Mouse (Mus musculus) heart, embryonic 14.5 days (tissue): Measurements from ENCODE around the gene Dpagt1. TPM values are rescaled to one million over a fixed set of nuclear protein-coding genes. Genes with fewer than 3 reads are reported as not detected.
"Not testable (repeated sequence)": the region's sequence is repeated elsewhere in the genome, so short reads cannot be mapped to it uniquely, and the experiment has no call there.

Experiments used
- ATAC-seq: fragments of 200-750 bp; cut with Nextera tagmentation; 2 replicates; pipeline ENCODE4 v1.8.0; 2017; ENCODE audit warnings: low read depth, moderate TSS enrichment; ENCODE audit not compliant: insufficient number of reproducible peaks, insufficient read depth, low FRiP score
- H3K27ac ChIP-seq, 2 experiments: fragments of 200-500 bp in 1 of 2; fragments of 300-500 bp in 1 of 2; sonication (generic) in 1 of 2; replicated peaks in 1 of 2; 2 replicates each; pipeline ENCODE4 v1.5.1; 2012 to 2014; ENCODE audit warnings: low read depth in 2 of 2, low read length in 2 of 2, control low read depth in 1 of 2, mild to moderate bottlenecking in 1 of 2, mixed read lengths in 1 of 2; ENCODE audit not compliant: control insufficient read depth in 1 of 2, insufficient read depth in 1 of 2
- H3K27me3 ChIP-seq: fragments of 300-500 bp; sonication (generic); 2 replicates; pipeline ENCODE4 v1.6.1; 2014; ENCODE audit warnings: mild to moderate bottlenecking, low read length, control low read depth; ENCODE audit not compliant: control insufficient read depth, insufficient read depth
- H3K36me3 ChIP-seq: fragments of 300-500 bp; sonication (generic); 2 replicates; pipeline ENCODE4 v1.6.1; 2014; ENCODE audit warnings: mild to moderate bottlenecking, control low read depth, low read length, mixed read lengths; ENCODE audit not compliant: control insufficient read depth, insufficient read depth
- H3K4me1 ChIP-seq, 2 experiments: fragments of 200-500 bp in 1 of 2; fragments of 300-500 bp in 1 of 2; sonication (generic) in 1 of 2; 2 replicates each; pipeline ENCODE4 v1.6.1; 2012 to 2014; ENCODE audit warnings: low read length in 2 of 2, control low read depth in 1 of 2, mixed read lengths in 1 of 2; ENCODE audit not compliant: control insufficient read depth in 2 of 2, insufficient read depth in 2 of 2
- H3K4me2 ChIP-seq: fragments of 300-500 bp; sonication (generic); 2 replicates; pipeline ENCODE4 v1.6.1; 2014; ENCODE audit warnings: mild to moderate bottlenecking, low read length
- H3K4me3 ChIP-seq, 2 experiments: fragments of 200-500 bp in 1 of 2; fragments of 300-500 bp in 1 of 2; sonication (generic) in 1 of 2; 2 replicates each; pipeline ENCODE4 v1.5.1; 2012 to 2014; ENCODE audit warnings: low read length in 2 of 2, mild to moderate bottlenecking in 2 of 2, control low read depth in 1 of 2, low read depth in 1 of 2, moderate library complexity in 1 of 2; ENCODE audit not compliant: control insufficient read depth in 1 of 2, insufficient read depth in 1 of 2
- H3K9ac ChIP-seq: fragments of 300-500 bp; sonication (generic); 2 replicates; pipeline ENCODE4 v1.6.1; 2014; ENCODE audit warnings: mild to moderate bottlenecking, low read length
- H3K9me3 ChIP-seq: fragments of 300-500 bp; sonication (generic); 2 replicates; pipeline ENCODE4 v1.6.1; 2016; ENCODE audit warnings: low read length, control low read depth; ENCODE audit not compliant: control insufficient read depth
- WGBS: fragments of 180-500 bp; shearing (Covaris S2); extraction: QIAGEN DNeasy Blood & Tissue Kit; methylation state at CpG from one replicate; pipeline ENCODE4 v1.1.7; 2014; 5-methylcytosine and 5-hydroxymethylcytosine counted together
- polyA plus RNA-seq: library from polyadenylated mRNA; unstranded; fragments of >200 nt; fragmentation: Nextera tagmentation; extraction: Ambion mirVana; gene quantifications from 2 replicates; pipeline ENCODE4 v1.2.1, GENCODE M21; 2014

The Dpagt1 gene
- polyA plus RNA-seq, 1 experiment from 2014 or later: 37.8 TPM

GRCm38 (mm10) chr9:44292490-44292889 is 33.3 kb upstream of the Dpagt1 start:
- Histone ChIP-seq H3K9me3 (no peaks in the 10 kb centered on the region), H3K36me3 (peaks cover 68% of the 10 kb centered on the region), H3K4me3 (no peak overlapping the region), H3K4me1 (peaks cover 8 to 14% of the 10 kb centered on the region in 2 experiments), H3K9ac (no peak overlapping the region), H3K27ac (no peak overlapping the region), H3K27me3 (peaks cover 10% of the 10 kb centered on the region; the same call in 1 of the 2 replicates), H3K4me2 (no peak overlapping the region)
- WGBS: 69% methylated on average over 3 of the region's 3 CpGs
- no peak for ATAC-seq

DNA sequence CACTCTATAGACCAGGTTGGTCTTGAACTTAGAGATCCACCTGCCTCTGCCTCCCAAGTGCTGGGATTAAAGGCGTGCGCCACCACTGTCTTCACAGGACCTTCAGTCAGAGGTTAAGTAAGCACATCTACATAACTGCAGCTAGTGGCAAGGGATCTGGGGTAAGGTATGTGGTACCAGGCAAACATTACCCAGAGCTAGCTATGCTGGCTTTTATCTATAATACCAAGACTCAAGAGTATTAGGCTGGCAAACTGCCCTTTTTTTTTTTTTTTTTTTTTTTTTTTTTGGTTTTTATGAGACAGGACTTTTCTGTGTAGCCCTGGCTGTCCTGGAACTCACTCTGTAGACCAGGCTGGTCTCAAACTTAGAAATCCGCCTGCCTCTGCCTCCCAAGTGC is 25.8 kb upstream of the Dpagt1 start:
- H3K9ac ChIP-seq, H3K27ac ChIP-seq, H3K9me3 ChIP-seq, ATAC-seq, H3K4me2 ChIP-seq, H3K4me3 ChIP-seq, H3K27me3 ChIP-seq: not testable (repeated sequence)
- Histone ChIP-seq H3K4me1 (peaks cover 2 to 12% of the 10 kb centered on the region in 2 experiments; a peak in 3 of 4 replicates), H3K36me3 (peaks cover 80% of the 10 kb centered on the region)
- 96% methylated on average over 3 of the region's 3 CpGs for WGBS

GRCm38 (mm10) chr9:44305466-44306079 is 20.2 kb upstream of the Dpagt1 start, which contains the start of gene Hinfp:
Gene Hinfp (minus strand): TSS chr9:44305671.
- H3K4me2 ChIP-seq: peak within 1 kb of the TSS; percentile 82
- no peaks in the 10 kb centered on the region for H3K27me3 ChIP-seq
- WGBS: under 1% methylated on average over 54 of the region's 54 CpGs
- peaks cover 2 to 12% of the 10 kb centered on the region in 2 experiments for H3K4me1 ChIP-seq
- H3K9ac ChIP-seq: peak within 1 kb of the TSS; percentile 85
- no peaks in the 10 kb centered on the region for H3K9me3 ChIP-seq
- peak within 1 kb of the TSS; percentile 67 to 79 for H3K4me3 ChIP-seq
- ATAC-seq: peak; percentile 98
- H3K27ac ChIP-seq: peak within 1 kb of the TSS; percentile 66 to 67
- H3K36me3 ChIP-seq: peaks cover 27% of the 10 kb centered on the region

GRCm38 (mm10) chr9:44306532-44306931 is 19.3 kb upstream of the Dpagt1 start:
- no peaks in the 10 kb centered on the region for H3K9me3 ChIP-seq
- no peak for ATAC-seq
- no peak overlapping the region for H3K4me2 ChIP-seq
- 84% methylated on average over 6 of the region's 6 CpGs for WGBS
- H3K4me1 ChIP-seq: peaks cover 8 to 18% of the 10 kb centered on the region in 2 experiments
- no peak overlapping the region for H3K9ac ChIP-seq
- no peak overlapping the region for H3K27ac ChIP-seq
- no peak overlapping the region for H3K4me3 ChIP-seq
- no peaks in the 10 kb centered on the region for H3K27me3 ChIP-seq
- H3K36me3 ChIP-seq: peaks cover 17% of the 10 kb centered on the region

DNA sequence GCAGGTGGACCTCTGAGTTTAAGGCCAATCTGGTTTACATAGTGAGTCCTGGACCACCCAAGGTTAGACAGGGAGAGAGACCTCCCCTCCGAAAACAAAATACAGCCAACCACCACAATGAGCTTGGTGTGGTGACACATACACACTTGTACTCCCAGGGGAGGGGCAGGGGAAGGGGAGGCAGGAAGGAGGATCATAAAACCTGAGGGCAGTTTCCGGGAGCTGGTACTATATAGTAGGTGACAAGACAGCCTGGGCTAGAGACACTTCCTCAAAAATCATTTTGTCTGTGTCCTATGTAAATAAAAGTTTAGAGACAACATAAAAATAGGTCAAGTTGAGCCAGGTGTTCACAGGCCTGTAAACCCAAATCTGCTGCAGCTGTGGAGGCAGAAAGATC is 18.6 kb upstream of the Dpagt1 start:
- no peak for ATAC-seq
- no peaks in the 10 kb centered on the region for H3K9me3 ChIP-seq
- WGBS: 84% methylated on average over 2 of the region's 2 CpGs

DNA sequence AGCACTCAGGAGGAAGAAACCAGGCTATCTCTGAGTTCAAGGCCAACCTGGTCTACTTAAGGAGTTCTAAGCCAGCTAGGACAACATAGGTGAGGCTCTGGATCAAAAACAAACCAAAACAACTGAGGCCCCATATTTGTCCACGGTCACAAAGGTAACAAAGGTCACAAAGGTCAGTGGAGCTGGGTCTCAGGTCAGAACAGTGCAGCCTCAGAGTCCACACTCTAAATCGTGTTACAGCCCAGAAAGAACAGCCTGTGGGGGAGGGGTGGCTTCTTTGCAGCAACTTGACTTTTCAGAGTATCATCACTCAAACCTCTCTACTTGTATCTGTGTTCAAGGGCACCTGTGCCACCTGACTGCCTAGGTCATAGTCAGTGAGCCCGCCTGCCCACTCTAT is 16.1 kb upstream of the Dpagt1 start:
- Histone ChIP-seq H3K4me2 (no peak overlapping the region), H3K9ac (no peak overlapping the region), H3K4me3 (no peak overlapping the region), H3K9me3 (no peaks in the 10 kb centered on the region), H3K27ac (no peak overlapping the region), H3K36me3 (peaks cover 22% of the 10 kb centered on the region), H3K4me1 (peaks cover 6 to 7% of the 10 kb centered on the region in 2 experiments; a peak in 3 of 4 replicates), H3K27me3 (no peaks in the 10 kb centered on the region)
- WGBS: 66% methylated on average over 3 of the region's 3 CpGs
- ATAC-seq: no peak

More for the DNA sequence above, 18.6 kb upstream of the Dpagt1 start:
- no peak overlapping the region for H3K4me2 ChIP-seq
- H3K9ac ChIP-seq: no peak overlapping the region
- H3K27me3 ChIP-seq: no peaks in the 10 kb centered on the region
- H3K4me1 ChIP-seq: peaks cover 8 to 18% of the 10 kb centered on the region in 2 experiments
- no peak overlapping the region for H3K27ac ChIP-seq
- H3K36me3 ChIP-seq: peaks cover 10% of the 10 kb centered on the region
- no peak overlapping the region for H3K4me3 ChIP-seq

DNA sequence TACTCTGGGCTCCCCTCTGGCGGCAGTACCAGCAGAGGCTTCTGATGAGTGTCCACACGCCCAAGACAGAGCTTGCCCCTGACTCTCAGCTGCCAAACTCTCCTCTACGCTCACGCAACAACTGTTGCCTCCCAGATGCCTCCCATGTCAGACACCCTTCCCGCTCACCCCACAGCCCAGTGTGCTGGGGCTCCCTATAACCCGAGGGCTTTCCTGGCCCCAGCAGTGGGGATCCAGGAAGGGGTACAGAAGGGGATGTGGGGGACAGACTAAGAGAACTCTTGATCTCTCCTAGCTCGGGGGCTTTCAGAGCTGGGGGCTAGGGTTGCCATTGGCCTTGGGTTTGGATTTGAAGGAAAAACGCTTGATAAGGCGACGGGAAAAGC is 15.1 kb upstream of the Dpagt1 start:
- no peaks in the 10 kb centered on the region for H3K27me3 ChIP-seq
- peak overlapping the region; percentile 43 for H3K4me2 ChIP-seq
- WGBS: 38% methylated on average over 10 of the region's 10 CpGs
- peaks cover 32% of the 10 kb centered on the region for H3K36me3 ChIP-seq
- no peak overlapping the region; the same call in 1 of the 2 replicates for H3K9ac ChIP-seq
- no peak for ATAC-seq
- H3K4me3 ChIP-seq: peak overlapping the region in 1 of 2 experiments; percentile 1; a peak in 1 of 4 replicates
- peak overlapping the region; percentile 18 to 48; a peak in 2 of 4 replicates for H3K27ac ChIP-seq
- no peaks in the 10 kb centered on the region for H3K9me3 ChIP-seq
- peaks cover 6% of the 10 kb centered on the region in 2 experiments; a peak in 3 of 4 replicates for H3K4me1 ChIP-seq
